ENCODE assay signal across 17 mouse cellular contexts in the genomic region with DNA sequence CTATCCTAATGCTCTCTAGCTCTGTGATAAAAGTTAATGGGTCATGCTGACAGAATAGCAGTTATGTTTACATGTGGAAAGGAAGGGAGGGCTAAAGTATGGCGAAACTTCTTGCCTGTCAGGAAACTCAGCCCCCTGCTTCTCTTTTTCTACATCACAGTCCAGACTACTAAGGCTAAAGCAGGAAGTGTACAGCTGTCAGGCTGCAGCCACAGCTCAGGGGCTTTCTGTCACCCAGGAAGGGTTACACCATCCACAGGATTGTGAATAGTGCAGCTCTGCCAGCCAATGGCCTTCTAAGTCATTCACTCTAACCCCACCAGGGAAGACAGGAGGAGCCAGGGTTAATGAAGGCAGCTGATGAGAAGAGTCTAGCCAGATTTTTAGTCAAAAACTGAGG. TPM values are rescaled to one million over a fixed set of nuclear protein-coding genes. Genes with fewer than 3 reads are reported as not detected.
DNase-seq lines count a peak whose midpoint lies in the region; ATAC-seq and TF ChIP-seq lines count a peak whose summit lies in the region.
"Had no signal": no experiment of that assay in that cellular context is flagged by ENCODE, and none has a peak within 500 bp of the region (broad histone marks: within the 10 kb centered on the region; RNA-seq: fewer than 3 reads in every experiment).

No protein-coding gene starts in this region.

- DNase-seq in spleen, postnatal 4 days (ENCODE audit: low spot score in 2 of 2): peak; percentile 28 to 67
- DNase-seq in spleen, adult 12 weeks (ENCODE audit: low spot score): no peak
- peak; percentile 33 for DNase-seq in lung, postnatal 14 days
- DNase-seq in urinary bladder, adult 2 months (ENCODE audit: low spot score): no peak
- no peak for DNase-seq in frontal cortex, postnatal 14 days (ENCODE audit: low spot score in 2 of 2)
- DNase-seq: adrenal gland, postnatal 14 days; cerebellum, adult 11-12 months; layer of hippocampus, postnatal 36 days; right cerebral cortex, postnatal 4 days had no signal

- no peak overlapping the region for H3K27ac ChIP-seq in liver, embryonic 12.5 days
- H3K27ac ChIP-seq in intestine, postnatal 0 days (ENCODE audit: low read depth, low read length): no peak overlapping the region
- H3K27ac ChIP-seq: stomach, postnatal 0 days had no signal

- no peaks in the 10 kb centered on the region for H3K27me3 ChIP-seq in liver, embryonic 12.5 days (replicated peaks)
- no peaks in the 10 kb centered on the region for H3K27me3 ChIP-seq in intestine, postnatal 0 days (replicated peaks; ENCODE audit: control insufficient read depth, insufficient read depth, low read length)
- H3K27me3 ChIP-seq: CH12.LX had no signal

- no peaks in the 10 kb centered on the region for H3K9me3 ChIP-seq in liver, embryonic 12.5 days (replicated peaks)
- no peaks in the 10 kb centered on the region for H3K9me3 ChIP-seq in intestine, postnatal 0 days (ENCODE audit: control insufficient read depth)

- WGBS in liver, embryonic 12.5 days (ENCODE audit: insufficient replicate concordance): 18% methylated on average over 1 of the region's 1 CpGs
- 47% methylated on average over 1 of the region's 1 CpGs for WGBS in intestine, postnatal 0 days

- no peak for TF ChIP-seq CTCF in intestine, postnatal 0 days (IDR thresholded peaks at IDR 0.05; ENCODE audit: low read depth)

- H3K4me3 ChIP-seq in liver, embryonic 12.5 days: no peak overlapping the region
- H3K4me3 ChIP-seq in intestine, postnatal 0 days (ENCODE audit: low read depth, low read length): no peak overlapping the region

- H3K9ac ChIP-seq in liver, embryonic 12.5 days: no peak overlapping the region
- no peak overlapping the region for H3K9ac ChIP-seq in intestine, postnatal 0 days (ENCODE audit: low read depth, low read length)

- no peaks in the 10 kb centered on the region for H3K4me1 ChIP-seq in liver, embryonic 12.5 days
- no peaks in the 10 kb centered on the region for H3K4me1 ChIP-seq in intestine, postnatal 0 days (replicated peaks; ENCODE audit: control insufficient read depth, insufficient read depth, low read length)

- no peaks in the 10 kb centered on the region for H3K36me3 ChIP-seq in liver, embryonic 12.5 days
- H3K36me3 ChIP-seq in intestine, postnatal 0 days (ENCODE audit: control insufficient read depth, insufficient read depth): no peaks in the 10 kb centered on the region

- H3K4me2 ChIP-seq in liver, embryonic 12.5 days: no peak overlapping the region
- H3K4me2 ChIP-seq in intestine, postnatal 0 days (replicated peaks; ENCODE audit: low read depth): no peak overlapping the region

- ATAC-seq in liver, embryonic 12.5 days: peak; percentile 37; the same call in 1 of the 2 replicates
- peak; percentile 91 for ATAC-seq in neutrophil, adult 5-6 weeks (ENCODE audit: extremely low read depth, insufficient number of reproducible peaks, low FRiP score, poor library complexity, severe bottlenecking)
- ATAC-seq in intestine, postnatal 0 days: no peak

RNA-seq across cellular contexts. Expression of a gene that starts 11.0 kb away (rescaled TPM):
- polyA plus RNA-seq in liver, embryonic 12.5 days (2016; fragmentation: Nextera tagmentation; extraction: Ambion mirVana): 23.2 and 23.9 TPM in 2 replicates
- 70.2 and 73.2 TPM in 2 replicates for total RNA-seq in neutrophil, adult 5-6 weeks (2017)
- polyA plus RNA-seq in intestine, postnatal 0 days (2015; fragmentation: Nextera tagmentation; extraction: Ambion mirVana): 15.7 and 17.1 TPM in 2 replicates
- polyA plus RNA-seq in urinary bladder, adult 2 months (2012; rRNA removed): 23.5 and 23.6 TPM in 2 replicates

RNA-seq across cellular contexts. Expression of a gene that starts 12.2 kb away (rescaled TPM):
- 0.10 and 0.12 TPM in 2 replicates for polyA plus RNA-seq in liver, embryonic 12.5 days (2016; fragmentation: Nextera tagmentation; extraction: Ambion mirVana)
- 37.2 and 40.6 TPM in 2 replicates for total RNA-seq in neutrophil, adult 5-6 weeks (2017)
- polyA plus RNA-seq in intestine, postnatal 0 days (2015; fragmentation: Nextera tagmentation; extraction: Ambion mirVana): not detected in 2 replicates
- polyA plus RNA-seq in urinary bladder, adult 2 months (2012; rRNA removed): 0.08 and 0.13 TPM in 2 replicates
- total RNA-seq: adrenal gland, postnatal 14 days; heart, adult 18-20 months; heart, postnatal 10 days; layer of hippocampus, postnatal 36 days had no signal
- polyA plus RNA-seq: kidney, embryonic 16.5 days; stomach, postnatal 0 days had no signal

RNA-seq across cellular contexts. Expression of a gene that starts 40.4 kb away (rescaled TPM):
- 14.7 and 16.4 TPM in 2 replicates for polyA plus RNA-seq in liver, embryonic 12.5 days (2016; fragmentation: Nextera tagmentation; extraction: Ambion mirVana)
- total RNA-seq in neutrophil, adult 5-6 weeks (2017): 203 and 231 TPM in 2 replicates
- polyA plus RNA-seq in intestine, postnatal 0 days (2015; fragmentation: Nextera tagmentation; extraction: Ambion mirVana): 21.7 and 22.1 TPM in 2 replicates
- polyA plus RNA-seq in urinary bladder, adult 2 months (2012; rRNA removed): 78.0 and 82.6 TPM in 2 replicates

Comparison
In these comparisons a context has a peak if more than half of its experiments do, and no peak if none do; other contexts are left out.
1. DNase-seq: peak in spleen, postnatal 4 days (2 of 2) and lung, postnatal 14 days (single experiment); none in spleen, adult 12 weeks (single experiment), urinary bladder, adult 2 months (single experiment) and frontal cortex, postnatal 14 days (0 of 2).